ENCODE assay signal across 10 mouse cellular contexts in genomic region chr7:16937312-16937711, GRCm38 (mm10). TPM values are rescaled to one million over a fixed set of nuclear protein-coding genes. Genes with fewer than 3 reads are reported as not detected.
A peak's percentile ranks its signal among the peaks of the same experiment; 100 is the strongest.
DNase-seq lines count a peak whose midpoint lies in the region; ATAC-seq and TF ChIP-seq lines count a peak whose summit lies in the region.
"Had no signal": no experiment of that assay in that cellular context is flagged by ENCODE, and none has a peak within 500 bp of the region (broad histone marks: within the 10 kb centered on the region; RNA-seq: fewer than 3 reads in every experiment).

No protein-coding gene starts in this region.

- peaks cover 4% of the 10 kb centered on the region for H3K4me1 ChIP-seq in cerebellum, adult 2 months (ENCODE audit: control insufficient read depth, insufficient read depth, low read length)
- H3K4me1 ChIP-seq in forebrain, embryonic 16.5 days (replicated peaks; ENCODE audit: control insufficient read depth, insufficient read depth, low read length): peaks cover 40% of the 10 kb centered on the region

- no peak overlapping the region for H3K27ac ChIP-seq in cerebellum, adult 2 months (ENCODE audit: insufficient read depth, low read length)
- H3K27ac ChIP-seq in layer of hippocampus, adult 2 months: peak overlapping the region; percentile 92
- H3K27ac ChIP-seq in forebrain, embryonic 16.5 days (ENCODE audit: low read length): no peak overlapping the region

- H3K4me2 ChIP-seq in forebrain, embryonic 16.5 days (ENCODE audit: low read length): no peak overlapping the region
- H3K4me2 ChIP-seq: heart, embryonic 12.5 days had no signal

- DNase-seq in cerebellum, adult 2 months: peak in 1 of 2 experiments; percentile 37
- DNase-seq in cerebellum, adult 8-10 months: no peak
- no peak for DNase-seq in layer of hippocampus, adult 2 months (ENCODE audit: low spot score in 2 of 2)
- no peak for DNase-seq in layer of hippocampus, adult 11-12 months (ENCODE audit: low spot score)
- peak; percentile 53 to 54 for DNase-seq in B cell, adult 2 months
- DNase-seq in T-cell, adult 2 months (ENCODE audit: low spot score): no peak
- DNase-seq: midbrain, embryonic 14.5 days had no signal

- no peak overlapping the region for H3K9ac ChIP-seq in forebrain, embryonic 16.5 days (replicated peaks; ENCODE audit: low read depth, low read length)
- H3K9ac ChIP-seq: heart, embryonic 12.5 days had no signal

- no peaks in the 10 kb centered on the region for H3K36me3 ChIP-seq in forebrain, embryonic 16.5 days (ENCODE audit: control insufficient read depth, insufficient read depth)
- H3K36me3 ChIP-seq: heart, embryonic 12.5 days had no signal

- peak; percentile 63 for ATAC-seq in granulocyte monocyte progenitor cell, adult 5-6 weeks (replicated peaks; ENCODE audit: poor library complexity, severe bottlenecking)
- ATAC-seq in forebrain, embryonic 16.5 days: no peak

- H3K4me3 ChIP-seq in cerebellum, adult 2 months (replicated peaks; ENCODE audit: insufficient read depth, low read depth, low read length): no peak overlapping the region
- no peak overlapping the region for H3K4me3 ChIP-seq in layer of hippocampus, adult 2 months
- no peak overlapping the region for H3K4me3 ChIP-seq in forebrain, embryonic 16.5 days (replicated peaks; ENCODE audit: low read length)
- H3K4me3 ChIP-seq: heart, embryonic 12.5 days had no signal

- no peaks in the 10 kb centered on the region for H3K9me3 ChIP-seq in forebrain, embryonic 16.5 days (ENCODE audit: control insufficient read depth, low read length)
- H3K9me3 ChIP-seq: heart, embryonic 12.5 days had no signal

- TF ChIP-seq CTCF in cerebellum, adult 2 months (IDR thresholded peaks at IDR 0.05; ENCODE audit: borderline replicate concordance, insufficient read depth, low read depth, low read length): peak; percentile 39; the same call in 1 of the 2 replicates
- TF ChIP-seq CTCF in layer of hippocampus, adult 2 months (conservative IDR thresholded peaks at IDR 0.05): peak; percentile 77

- H3K27me3 ChIP-seq in cerebellum, adult 2 months (ENCODE audit: control insufficient read depth, insufficient read depth, low read length): no peaks in the 10 kb centered on the region
- no peaks in the 10 kb centered on the region for H3K27me3 ChIP-seq in forebrain, embryonic 16.5 days (replicated peaks; ENCODE audit: control insufficient read depth, insufficient read depth, low read length)
- H3K27me3 ChIP-seq: heart, embryonic 12.5 days had no signal

- no peak for TF ChIP-seq POLR2A in cerebellum, adult 2 months (IDR thresholded peaks at IDR 0.05; ENCODE audit: borderline replicate concordance, insufficient read depth, low read length)

- 51% methylated on average over 4 of the region's 4 CpGs for WGBS in cerebellum, adult 2 months
- 49% methylated on average over 4 of the region's 4 CpGs for WGBS in forebrain, embryonic 16.5 days

RNA-seq across cellular contexts. Expression of gene Pnmal2, which starts 7.2 kb away (rescaled TPM):
- polyA plus RNA-seq in cerebellum, adult 2 months (2012; rRNA removed): 135 and 136 TPM in 2 replicates
- 100 to 1,000 TPM; 348 to 373 TPM for total RNA-seq in layer of hippocampus, adult 2 months (2021)
- total RNA-seq in granulocyte monocyte progenitor cell, adult 5-6 weeks (2014; fragmentation: Nextera tagmentation): not detected in 2 replicates
- 0.04 TPM in 1 of 2 replicates, not detected in the other for total RNA-seq in granulocyte monocyte progenitor cell, adult 5-6 weeks (2017)
- 85.3 and 118 TPM in 2 replicates for polyA plus RNA-seq in forebrain, embryonic 16.5 days (2015; fragmentation: Nextera tagmentation; extraction: Ambion mirVana)

RNA-seq across cellular contexts. Expression of gene Calm3, which starts 13.4 kb away (rescaled TPM):
- 1,355 and 1,504 TPM in 2 replicates for polyA plus RNA-seq in cerebellum, adult 2 months (2012; rRNA removed)
- total RNA-seq in layer of hippocampus, adult 2 months (2021): 1,000 to 10,000 TPM; 2,074 to 2,160 TPM
- total RNA-seq in granulocyte monocyte progenitor cell, adult 5-6 weeks (2014; fragmentation: Nextera tagmentation): 188 and 246 TPM in 2 replicates
- total RNA-seq in granulocyte monocyte progenitor cell, adult 5-6 weeks (2017): 463 and 465 TPM in 2 replicates
- 308 and 333 TPM in 2 replicates for polyA plus RNA-seq in forebrain, embryonic 16.5 days (2015; fragmentation: Nextera tagmentation; extraction: Ambion mirVana)

RNA-seq across cellular contexts. Expression of gene Pnmal1, which starts 22.2 kb away (rescaled TPM):
- polyA plus RNA-seq in cerebellum, adult 2 months (2012; rRNA removed): 27.4 and 29.9 TPM in 2 replicates
- total RNA-seq in layer of hippocampus, adult 2 months (2021): 100 to 1,000 TPM; 103 to 121 TPM
- not detected in 2 replicates for total RNA-seq in granulocyte monocyte progenitor cell, adult 5-6 weeks (2014; fragmentation: Nextera tagmentation)
- not detected in 2 replicates for total RNA-seq in granulocyte monocyte progenitor cell, adult 5-6 weeks (2017)
- 50.1 and 60.9 TPM in 2 replicates for polyA plus RNA-seq in forebrain, embryonic 16.5 days (2015; fragmentation: Nextera tagmentation; extraction: Ambion mirVana)

RNA-seq across cellular contexts. Expression of gene Ptgir, which starts 31.0 kb away (rescaled TPM):
- polyA plus RNA-seq in cerebellum, adult 2 months (2012; rRNA removed): 0.11 TPM in 2 replicates
- total RNA-seq in layer of hippocampus, adult 2 months (2021): under 1 TPM; 0.10 to 0.20 TPM
- total RNA-seq in granulocyte monocyte progenitor cell, adult 5-6 weeks (2014; fragmentation: Nextera tagmentation): 1.1 and 1.2 TPM in 2 replicates
- total RNA-seq in granulocyte monocyte progenitor cell, adult 5-6 weeks (2017): 2.2 and 2.6 TPM in 2 replicates
- polyA plus RNA-seq in forebrain, embryonic 16.5 days (2015; fragmentation: Nextera tagmentation; extraction: Ambion mirVana): 0.15 TPM in 2 replicates

RNA-seq across cellular contexts. Expression of gene Gm42372, which starts 45.6 kb away (rescaled TPM):
- polyA plus RNA-seq in cerebellum, adult 2 months (2012; rRNA removed): 33.2 and 34.4 TPM in 2 replicates
- 10 to 100 TPM; 52.3 to 55.5 TPM for total RNA-seq in layer of hippocampus, adult 2 months (2021)
- total RNA-seq in granulocyte monocyte progenitor cell, adult 5-6 weeks (2014; fragmentation: Nextera tagmentation): 0.09 TPM in 1 of 2 replicates, not detected in the other
- 0.04 TPM in 1 of 2 replicates, not detected in the other for total RNA-seq in granulocyte monocyte progenitor cell, adult 5-6 weeks (2017)
- polyA plus RNA-seq in forebrain, embryonic 16.5 days (2015; fragmentation: Nextera tagmentation; extraction: Ambion mirVana): 3.7 and 4.1 TPM in 2 replicates

Comparison
In these comparisons a context has a peak if more than half of its experiments do, and no peak if none do; other contexts are left out.
1. DNase-seq: peak in B cell, adult 2 months (2 of 2); none in cerebellum, adult 8-10 months (single experiment), layer of hippocampus, adult 2 months (0 of 2), layer of hippocampus, adult 11-12 months (single experiment) and T-cell, adult 2 months (single experiment).
2. RNA of gene Pnmal2, which starts 7.2 kb away (total RNA-seq): 348 to 373 TPM in layer of hippocampus, adult 2 months; 0.04 TPM in granulocyte monocyte progenitor cell, adult 5-6 weeks; every median in the first group is over 100 times any median in the second.
3. RNA of gene Calm3, which starts 13.4 kb away (total RNA-seq): 2,074 to 2,160 TPM in layer of hippocampus, adult 2 months; 188 to 465 TPM in granulocyte monocyte progenitor cell, adult 5-6 weeks; every median in the first group is over 4 times any median in the second.
4. RNA of gene Pnmal1, which starts 22.2 kb away (total RNA-seq): 103 to 121 TPM in layer of hippocampus, adult 2 months; not detected in granulocyte monocyte progenitor cell, adult 5-6 weeks; every median in the first group is over 100 times any median in the second.